Mouse (Mus musculus): ENCODE measurements at regions not wholly inside any gene's neighbourhood (a gene's known extent, or its start where the extent isn't known, plus 50 kb on each side); places are given as distances from the start of the nearest gene placed in this dataset.
"Not testable (repeated sequence)": the region's sequence is repeated elsewhere in the genome, so short reads cannot be mapped to it uniquely, and the experiment has no call there.

DNA sequence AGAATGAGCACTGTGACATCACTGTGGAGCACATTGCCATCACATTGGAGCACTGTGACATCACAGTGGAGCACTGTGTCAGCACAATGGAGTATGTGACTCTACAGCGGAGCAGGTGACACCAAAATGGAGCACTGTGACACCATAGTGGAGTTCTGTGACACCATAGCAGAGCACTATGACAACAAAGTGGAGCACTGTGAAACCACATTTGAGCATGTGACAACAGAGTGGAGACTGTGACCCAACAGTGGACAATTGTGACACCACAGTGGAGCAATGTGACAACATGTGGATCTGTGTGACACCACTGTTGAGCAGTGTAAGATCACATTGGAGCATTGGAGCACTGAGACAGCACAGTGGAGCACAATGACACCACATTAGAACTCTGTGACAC lies 87.2 kb upstream of the Vmn1r2 start:
- DNase-seq (ENCODE audit: low spot score in 2 of 2), result no peak
- intact Hi-C loops (cut with DNase I), result no loop called here

DNA sequence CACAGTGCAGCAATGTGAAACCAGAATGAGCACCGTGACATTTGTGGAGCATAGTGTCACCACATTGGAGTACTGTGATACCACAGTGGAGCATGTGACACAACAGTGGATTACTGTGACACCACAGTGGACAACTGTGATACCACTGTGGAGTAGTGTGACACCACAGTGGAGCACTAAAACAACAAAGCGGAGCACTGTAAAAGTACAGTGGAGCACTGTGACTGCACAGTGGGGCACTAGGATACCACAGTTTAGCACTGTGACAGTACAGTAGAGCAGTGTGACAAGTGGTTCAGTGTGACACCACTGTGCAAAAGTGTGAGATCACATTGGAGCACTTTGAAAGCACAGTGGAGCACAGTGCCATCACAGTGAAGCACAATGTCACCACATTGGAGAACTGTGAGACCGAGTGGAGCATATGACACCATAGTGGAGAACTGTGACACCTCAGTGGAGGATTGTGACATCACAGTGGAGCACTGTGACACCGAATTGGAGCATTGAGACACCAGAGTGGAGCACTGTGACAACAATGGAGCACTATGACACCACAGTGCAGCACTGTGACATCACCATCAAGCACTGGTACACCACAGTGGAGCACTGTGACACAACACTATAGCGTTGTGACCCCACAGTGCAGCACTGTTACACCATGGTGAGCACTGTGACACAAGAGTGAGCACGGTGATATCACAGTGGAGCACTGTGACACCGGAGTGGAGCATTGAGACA lies 86.6 kb upstream of the Vmn1r2 start:
- intact Hi-C loops (cut with DNase I), result no loop called here
- DNase-seq (ENCODE audit: low spot score in 2 of 2), result no peak

GRCm38 (mm10) chr4:3081148-3081952 lies 85.8 kb upstream of the Vmn1r2 start:
- intact Hi-C loops (cut with DNase I), result no loop called here
- no peak for DNase-seq (ENCODE audit: low spot score in 2 of 2)

DNA sequence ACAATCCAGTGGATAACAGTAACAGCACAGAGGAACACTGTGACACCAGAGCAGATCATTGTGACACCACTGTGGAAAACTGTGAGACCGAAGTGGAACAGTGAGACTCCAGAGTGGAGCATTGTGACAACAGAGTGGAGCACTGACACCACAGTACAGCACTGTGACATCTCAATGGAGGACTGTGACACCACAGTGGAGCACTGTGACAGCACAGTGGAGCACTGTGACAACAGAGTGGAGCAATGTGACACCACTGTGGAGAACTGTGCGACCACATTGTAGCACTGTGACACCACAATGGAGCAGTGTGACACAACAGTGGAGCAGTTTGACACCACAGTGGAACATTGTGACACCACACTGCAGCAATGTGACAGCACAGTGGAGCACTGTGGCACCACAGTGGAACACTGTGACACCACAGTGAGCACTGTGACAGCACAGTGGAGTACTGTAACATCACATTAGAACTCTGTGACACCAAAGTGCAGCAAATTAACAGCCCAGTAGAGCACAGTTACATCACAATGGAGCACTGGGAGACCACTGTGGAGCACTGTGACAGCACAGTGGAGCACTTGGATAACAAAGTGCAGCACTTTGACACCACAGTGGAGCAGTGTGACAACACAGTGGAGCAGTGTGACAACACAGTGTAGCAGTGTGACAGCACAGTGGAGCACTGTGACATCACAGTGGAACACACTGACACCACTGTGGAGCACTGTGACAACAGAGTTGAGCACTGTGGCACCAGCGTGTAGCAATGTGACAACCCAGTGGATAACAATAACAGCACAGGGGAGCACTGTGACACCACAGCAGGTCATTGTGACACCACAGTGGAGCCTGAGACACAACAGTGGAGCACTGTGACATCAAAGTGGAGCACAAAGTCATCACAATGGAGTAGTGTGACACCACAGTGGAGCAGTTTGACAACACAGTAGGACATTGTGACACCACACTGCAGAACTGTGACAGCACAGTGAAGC lies 84.9 kb upstream of the Vmn1r2 start:
- intact Hi-C loops (cut with DNase I), result no loop called here
- DNase-seq (ENCODE audit: low spot score in 2 of 2), result no peak

- DNase-seq (ENCODE audit: low spot score in 2 of 2), result no peak
- intact Hi-C loops (cut with DNase I), result no loop called here
Measured at GRCm38 (mm10) chr4:3083161-3084020, 83.7 kb upstream of the Vmn1r2 start.

DNA sequence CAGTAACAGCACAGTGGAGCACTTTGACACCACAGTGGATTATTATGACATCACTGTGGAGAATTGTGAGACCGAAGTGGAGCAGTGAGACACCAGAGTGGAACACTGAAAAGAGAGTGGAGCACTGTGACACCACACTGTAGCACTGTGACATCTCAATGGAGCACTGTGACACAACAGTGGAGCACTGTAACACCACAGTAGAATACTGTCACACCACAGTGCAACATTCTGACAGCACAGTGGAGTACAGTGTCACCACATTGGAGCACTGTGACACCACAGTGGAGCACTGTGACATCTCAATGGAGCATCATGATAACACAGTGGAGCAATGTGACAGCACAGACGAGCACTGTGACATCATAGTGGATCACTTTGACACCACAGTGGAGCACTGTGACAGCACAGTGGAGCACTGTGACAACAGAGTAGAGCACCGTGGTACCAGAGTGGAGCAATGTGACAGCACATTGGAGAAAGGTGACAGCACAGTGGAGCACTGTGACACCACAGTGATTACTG lies 83.0 kb upstream of the Vmn1r2 start:
- DNase-seq (ENCODE audit: low spot score in 2 of 2), result no peak
- intact Hi-C loops (cut with DNase I), result no loop called here

DNA sequence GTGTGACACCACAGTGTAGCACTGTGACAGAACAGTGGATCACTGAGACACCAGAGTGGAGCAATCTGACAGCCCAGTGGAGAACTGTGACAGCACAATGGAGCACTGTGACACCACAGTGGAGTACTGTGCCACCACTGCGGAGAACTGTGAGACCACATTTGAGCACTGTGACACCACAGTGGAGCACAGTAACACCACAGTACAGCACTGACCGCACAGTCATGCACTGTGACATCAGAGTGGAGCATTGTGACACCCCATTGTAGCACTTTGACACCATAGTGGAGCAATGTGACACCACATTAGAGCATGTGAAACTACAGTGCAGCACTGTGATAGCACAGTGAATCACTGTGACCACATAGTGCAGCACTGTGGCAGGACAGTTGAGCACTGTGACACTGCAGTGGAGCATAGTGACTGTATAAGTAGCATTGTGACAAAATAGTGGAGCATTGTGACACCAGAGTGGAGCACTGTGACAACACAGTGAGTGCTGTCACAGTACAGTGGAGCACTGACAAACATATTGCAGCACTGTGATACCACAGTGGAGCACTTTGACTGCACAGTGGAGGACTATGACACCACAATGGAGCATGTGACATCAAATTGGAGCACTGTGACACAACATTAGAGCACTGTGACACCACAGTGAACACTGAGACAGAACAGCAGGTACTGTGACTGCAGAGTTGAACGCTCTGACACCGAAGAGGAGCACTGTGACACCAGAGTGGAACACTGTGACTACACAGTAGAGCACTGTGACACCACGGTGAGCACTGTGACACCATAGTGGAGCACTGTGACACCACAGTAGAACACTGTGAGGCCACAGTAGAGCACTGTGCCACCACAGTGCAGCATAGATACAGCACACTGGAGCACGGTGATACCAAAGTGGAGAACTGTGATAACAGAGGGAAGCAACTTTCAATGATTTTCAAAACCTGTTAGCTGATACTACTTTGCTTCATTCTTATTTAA lies 81.4 kb upstream of the Vmn1r2 start:
- no peak for DNase-seq (ENCODE audit: low spot score in 2 of 2)
- intact Hi-C loops (cut with DNase I), result no loop called here

DNA sequence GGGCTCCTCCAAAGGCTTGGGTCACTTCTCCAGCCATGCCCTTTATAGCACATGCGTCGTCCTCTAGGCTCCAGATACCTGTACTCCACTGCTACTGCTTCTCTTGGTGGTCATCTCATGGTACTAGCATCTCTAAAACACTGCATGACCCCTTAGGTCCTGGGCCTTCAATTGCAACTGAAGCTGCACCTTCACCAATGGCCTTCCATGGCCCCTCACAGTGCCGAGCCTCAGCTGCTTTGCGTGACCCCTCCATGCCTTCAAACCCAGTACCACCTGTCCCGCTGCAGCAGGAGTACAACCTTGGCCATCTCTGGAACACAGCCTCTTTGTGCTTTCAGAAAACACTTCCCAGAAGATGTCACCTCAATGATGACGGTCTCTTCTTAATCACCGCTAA lies 79.5 kb upstream of the Vmn1r2 start:
- DNase-seq (ENCODE audit: low spot score in 2 of 2); intact Hi-C loops (cut with DNase I): not testable (repeated sequence)

DNA sequence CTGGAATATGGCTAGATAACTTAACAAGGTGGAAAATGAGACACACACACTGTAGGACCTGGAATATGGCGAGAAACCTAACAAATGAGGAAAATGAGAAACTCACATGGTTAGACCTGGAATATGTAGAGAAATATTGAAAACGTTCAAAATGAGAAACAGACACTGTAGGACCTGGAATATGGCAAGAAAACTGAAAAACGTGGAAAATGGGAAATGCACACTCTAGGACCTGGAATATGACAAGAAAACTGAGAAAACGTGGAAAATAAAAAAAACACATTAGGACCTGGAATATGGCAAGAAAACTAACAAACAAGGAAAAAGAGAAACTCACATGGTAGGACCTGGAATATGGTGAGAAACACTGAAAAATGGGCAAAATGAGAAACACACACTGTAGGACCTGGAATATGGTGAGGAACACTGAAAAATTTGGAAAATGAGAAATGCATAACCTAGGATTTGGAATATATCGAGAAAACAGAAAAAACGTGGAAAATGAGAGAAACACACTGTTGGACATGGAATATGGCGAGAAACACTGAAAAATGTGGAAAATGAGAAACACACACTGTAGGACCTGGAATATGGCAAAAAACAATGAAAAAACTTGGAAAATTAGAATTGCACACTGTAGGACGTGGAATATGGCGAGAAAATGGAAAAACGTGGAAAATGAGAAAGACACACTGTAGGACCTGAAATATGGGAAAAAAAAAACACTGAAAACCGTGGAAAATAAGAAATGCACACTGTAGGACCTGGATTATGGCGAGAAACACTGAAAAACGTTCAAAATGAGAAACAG lies 77.3 kb upstream of the Vmn1r2 start:
- DNase-seq (ENCODE audit: low spot score in 2 of 2), result no peak
- intact Hi-C loops (cut with DNase I), result no loop called here

GRCm38 (mm10) chr4:3090378-3090735 lies 76.8 kb upstream of the Vmn1r2 start:
- DNase-seq (ENCODE audit: low spot score in 2 of 2), result no peak
- intact Hi-C loops (cut with DNase I), result no loop called here

DNA sequence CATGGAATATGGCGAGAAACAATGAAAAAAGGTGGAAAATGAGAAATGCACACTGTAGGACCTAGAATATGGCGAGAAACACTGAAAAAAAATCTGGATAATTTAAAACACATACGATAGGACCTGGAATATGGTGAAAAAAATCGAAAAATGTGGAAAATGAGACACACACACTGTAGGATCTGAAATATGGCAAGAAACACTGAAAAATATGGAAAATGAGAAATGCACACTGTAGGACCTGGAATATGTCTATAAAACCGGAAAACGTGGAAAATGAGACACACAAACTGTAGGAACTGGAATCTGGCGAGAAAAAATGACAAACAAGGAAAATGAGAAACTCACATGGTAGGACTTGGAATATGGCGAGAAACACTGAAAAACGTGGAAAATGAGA lies 76.4 kb upstream of the Vmn1r2 start:
- intact Hi-C loops (cut with DNase I), result no loop called here
- DNase-seq (ENCODE audit: low spot score in 2 of 2), result no peak

Small RNAs in the stretch of these regions (microRNA-seq; reads per million reads assigned to microRNA genes)
- gene Gm27878, result 0 reads per million in 2 experiments

Data from left cerebral cortex, postnatal 14 days (tissue).